Mouse (Mus musculus) right cerebral cortex, postnatal 10 days (tissue): ENCODE results near the gene Shank2.

ENCODE experiments used
- DNase-seq, 2 experiments: peaks; one replicate each; pipeline ENCODE4 v3.0.0; 2021; ENCODE audit warnings: low spot score in 2 of 2

Gene Shank2

DNA sequence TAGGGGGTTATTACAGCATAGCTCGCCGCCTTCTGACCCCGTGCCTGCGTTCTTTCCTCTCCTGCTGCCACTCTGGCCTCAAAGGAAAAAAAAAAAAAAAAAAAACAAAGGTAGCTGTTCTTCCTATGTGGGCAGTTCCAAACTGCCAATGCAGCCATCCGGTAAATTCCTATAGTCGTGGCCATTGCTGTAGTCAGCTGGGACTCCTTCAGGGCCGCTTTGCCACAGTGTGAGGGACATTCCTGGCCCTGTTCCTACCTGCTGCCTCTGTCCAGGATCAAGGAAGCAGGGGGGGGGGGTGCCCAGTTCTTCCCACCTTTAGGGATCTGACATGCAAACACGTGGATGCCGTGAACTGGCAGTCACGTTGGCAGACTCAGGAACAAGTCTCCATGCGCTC is 29.1 kb downstream of the Shank2 start:
- no peak for DNase-seq

DNA sequence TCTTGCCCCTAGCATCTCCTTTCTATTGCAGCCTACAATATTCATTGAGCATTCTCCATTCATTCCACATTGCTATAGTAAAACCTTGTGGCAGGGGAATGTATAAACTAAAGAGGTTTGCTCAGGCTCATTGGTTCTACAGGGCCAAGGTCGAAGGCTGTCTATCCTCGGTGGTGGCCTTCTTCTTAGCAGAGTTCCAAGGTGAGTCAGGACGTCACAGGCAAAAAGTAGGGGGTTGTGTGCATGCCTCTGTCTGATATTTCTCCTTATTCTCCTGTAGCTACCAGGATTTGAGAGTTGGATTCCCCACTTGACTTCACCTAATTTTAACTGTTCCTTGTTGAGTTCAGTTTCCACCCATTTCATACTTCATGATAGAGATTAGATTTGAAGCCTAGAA is 29.9 kb downstream of the Shank2 start:
- DNase-seq = no peak

DNA sequence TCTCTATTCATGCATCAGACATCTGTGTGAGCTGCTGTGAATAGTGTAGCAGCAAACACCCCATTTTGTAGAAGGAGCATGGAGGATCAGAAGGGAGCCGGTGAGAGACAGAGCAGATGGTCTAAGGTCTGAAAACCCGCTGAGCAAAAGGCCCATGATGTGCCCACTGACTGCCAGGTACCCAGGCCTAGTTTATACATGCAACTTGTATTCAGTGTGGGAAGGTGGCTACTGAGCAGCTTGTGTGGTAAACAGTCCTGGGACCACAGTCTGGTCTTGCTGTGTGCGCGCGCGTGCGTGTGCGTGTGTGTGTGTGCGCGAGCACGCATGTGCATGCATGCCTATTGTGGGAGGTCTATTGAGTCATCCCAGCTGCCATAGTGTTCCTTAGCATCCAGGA is 35.8 kb downstream of the Shank2 start:
- DNase-seq = no peak

DNA sequence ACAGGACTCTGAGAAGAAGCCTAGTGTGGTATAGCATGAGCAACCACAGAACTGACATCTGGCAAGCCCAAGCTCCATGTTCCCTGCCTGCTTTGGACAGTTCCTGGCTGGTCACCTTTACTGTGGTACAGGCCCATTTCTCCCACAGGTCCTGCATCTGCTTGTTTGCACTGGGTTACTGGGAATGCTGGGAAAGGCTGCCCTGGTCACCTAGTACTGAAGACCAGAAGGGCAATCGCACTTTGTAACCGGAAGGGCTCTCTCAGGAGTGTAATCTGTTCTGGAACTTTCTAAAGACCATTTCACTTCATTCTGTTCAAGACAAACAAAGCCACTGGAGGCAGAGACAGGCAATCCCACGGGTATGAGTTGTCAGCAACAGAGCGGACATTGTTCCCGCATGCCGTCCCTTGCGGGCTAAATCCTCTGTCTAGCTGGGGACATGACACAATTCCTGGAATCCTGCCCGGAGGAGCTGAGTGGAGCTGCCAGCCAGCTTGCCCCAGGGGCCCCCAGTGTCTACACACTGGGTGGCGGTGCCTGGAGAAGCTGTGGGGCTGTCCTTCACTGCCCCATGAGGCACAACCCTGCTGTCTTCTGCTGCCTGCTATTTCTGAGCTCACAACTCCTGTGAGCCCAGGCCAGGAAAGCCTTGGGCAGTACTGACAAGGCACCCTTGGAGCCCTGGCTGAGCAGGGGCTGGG is 36.4 kb downstream of the Shank2 start:
- DNase-seq = peak; percentile 70 to 78

DNA sequence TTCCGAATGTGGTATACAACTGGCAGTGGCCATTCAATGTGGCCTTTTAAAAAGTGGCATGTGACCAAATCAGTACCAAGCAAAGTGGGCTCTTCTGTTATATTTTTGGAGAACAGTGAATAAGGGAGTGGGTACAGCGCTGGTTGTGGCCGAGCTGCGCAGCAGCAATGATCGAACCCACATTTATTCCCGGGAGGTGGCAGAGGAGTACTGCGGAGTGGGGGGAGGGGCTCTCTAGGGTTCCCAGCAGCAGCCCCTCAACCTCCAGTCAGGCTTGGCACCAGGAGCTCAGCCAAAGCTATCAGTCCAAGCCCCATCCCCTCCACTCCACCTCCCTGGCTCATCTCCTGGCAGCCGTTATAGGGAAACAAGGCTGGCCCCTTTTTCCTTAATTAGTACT is 37.0 kb downstream of the Shank2 start:
- peak; percentile 37 to 39 for DNase-seq

DNA sequence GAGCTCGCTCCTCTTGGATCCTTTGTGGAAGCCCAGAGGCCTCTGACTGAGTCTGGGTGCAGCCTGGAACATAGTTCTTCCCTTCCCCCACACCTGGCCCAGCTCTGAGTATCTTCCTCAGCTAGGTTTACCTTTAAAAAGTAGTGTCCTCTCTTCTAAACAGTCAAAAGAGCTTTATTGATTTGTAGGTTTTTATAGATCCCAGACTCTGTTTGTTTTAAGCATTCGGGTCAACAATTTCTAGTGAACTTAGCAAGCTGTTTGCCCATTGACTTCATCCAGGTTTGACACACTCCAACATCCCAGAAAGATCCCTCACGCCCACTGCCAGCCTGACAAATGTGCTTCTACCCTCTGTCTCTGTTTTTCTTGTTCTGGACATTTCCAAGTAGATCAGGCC is 38.6 kb downstream of the Shank2 start:
- no peak for DNase-seq

DNA sequence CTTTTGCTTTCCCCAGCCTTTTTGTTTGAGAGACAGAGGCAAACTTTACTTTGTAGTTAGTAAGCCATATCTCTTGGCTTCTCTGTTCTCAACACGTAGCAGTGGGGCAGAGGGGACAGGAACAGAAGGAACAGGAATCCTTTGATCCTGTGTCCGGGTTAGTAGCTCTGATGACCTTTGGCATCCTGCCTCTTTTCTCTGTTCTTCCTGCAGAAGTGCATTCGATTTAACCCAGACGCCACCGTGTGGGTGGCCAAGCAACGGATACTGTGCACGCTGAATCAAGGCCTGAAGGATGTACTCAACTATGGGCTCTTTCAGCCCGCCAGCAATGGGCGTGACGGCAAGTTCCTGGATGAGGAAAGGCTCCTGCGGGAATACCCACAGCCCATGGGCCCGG is 50.3 kb downstream of the Shank2 start:
- no peak for DNase-seq

DNA sequence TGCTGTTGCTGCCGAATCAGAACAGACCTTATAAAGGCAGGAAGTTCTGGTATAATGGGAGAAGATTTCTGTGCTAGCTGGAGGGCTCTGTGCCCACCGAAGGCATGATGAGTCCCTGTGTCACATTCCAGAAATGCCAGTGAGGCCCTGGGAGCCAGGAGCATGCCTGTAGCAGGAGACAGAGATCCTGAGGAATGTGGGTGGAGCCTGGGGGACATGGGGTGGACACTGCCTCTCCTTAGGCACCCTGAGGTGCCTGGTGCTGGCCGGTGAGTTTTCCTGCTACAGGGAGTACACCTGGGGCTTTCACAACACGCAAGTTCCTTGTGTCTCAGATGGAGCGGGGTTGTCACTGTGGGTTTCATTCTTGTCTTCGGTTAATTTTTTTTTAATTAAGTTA is 53.5 kb downstream of the Shank2 start:
- DNase-seq = no peak

DNA sequence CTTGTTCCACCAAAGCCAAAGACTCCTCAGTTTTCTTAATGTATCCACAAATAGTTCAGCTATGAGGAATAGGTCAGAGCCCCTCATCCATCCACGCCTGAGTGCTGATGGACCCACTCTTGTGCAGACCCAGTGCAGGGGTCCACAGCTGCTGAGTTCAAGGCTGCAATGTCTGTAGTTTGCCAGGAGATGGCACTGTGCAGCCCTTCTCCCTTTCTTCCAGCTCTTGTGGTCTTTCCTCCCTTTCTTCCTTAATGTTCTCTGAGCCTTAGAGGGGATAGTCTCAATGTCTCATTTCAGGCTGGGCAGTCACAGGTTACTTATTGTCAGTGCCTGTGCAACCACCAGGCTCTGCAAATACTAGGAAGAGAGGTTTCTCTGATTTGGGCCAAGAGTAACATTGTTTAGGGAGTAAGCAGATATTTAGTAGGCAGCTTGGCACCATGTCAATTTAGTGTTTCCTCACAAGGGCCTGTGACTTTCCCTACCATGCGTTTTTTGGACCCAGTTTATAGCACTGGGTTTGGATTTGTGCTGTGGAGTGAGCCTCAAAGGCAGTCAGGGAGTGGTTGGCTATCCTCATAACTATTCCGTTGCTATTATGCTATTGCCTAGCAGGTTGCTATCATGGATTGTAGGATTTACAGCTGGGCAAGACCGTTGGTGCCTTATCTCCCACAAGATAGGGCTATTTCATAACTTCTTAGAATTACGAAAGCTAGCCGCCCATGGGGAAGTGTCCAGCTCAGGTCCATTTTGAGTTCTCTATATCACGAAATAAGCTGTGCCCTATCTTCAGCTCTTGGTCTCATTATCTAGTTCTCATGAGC is 54.2 kb downstream of the Shank2 start:
- DNase-seq = peak in 1 of 2 experiments; percentile 44

DNA sequence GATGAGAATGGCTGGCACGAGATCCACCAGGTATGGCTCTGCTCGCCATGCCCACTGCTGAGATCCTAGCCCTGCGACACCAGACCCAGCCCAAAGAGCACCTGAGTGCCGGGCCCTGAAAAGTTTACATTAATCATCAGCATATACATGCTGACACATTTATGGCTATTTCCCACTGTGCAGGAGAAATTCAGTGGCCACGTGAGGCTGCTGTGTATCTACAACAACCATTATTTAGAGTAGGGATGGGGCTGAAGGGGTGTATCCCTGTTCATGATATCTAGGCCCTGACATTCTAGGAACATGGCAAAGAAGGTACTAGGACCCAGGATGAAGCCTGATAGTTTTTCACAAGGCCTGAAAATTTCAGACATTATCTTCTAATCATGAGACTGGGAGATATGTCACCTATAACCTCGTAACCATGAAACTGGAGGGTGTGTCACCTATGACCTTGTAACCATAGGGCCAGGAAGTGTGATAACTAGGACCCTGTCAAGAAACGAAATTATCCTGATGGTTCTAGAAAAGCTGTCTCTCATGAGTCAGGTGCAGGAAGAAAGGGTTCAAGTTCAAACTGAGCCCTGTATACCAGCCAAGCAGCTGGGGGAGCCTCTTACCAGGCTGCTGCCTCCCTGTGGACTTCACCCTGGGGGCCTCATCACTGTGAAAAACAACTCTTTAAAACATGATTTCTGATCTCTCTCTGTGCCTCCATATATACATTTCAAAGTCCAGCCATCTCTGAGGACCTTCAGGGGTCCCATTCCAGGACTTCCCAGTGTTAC is 68.6 kb downstream of the Shank2 start:
- DNase-seq = no peak

DNA sequence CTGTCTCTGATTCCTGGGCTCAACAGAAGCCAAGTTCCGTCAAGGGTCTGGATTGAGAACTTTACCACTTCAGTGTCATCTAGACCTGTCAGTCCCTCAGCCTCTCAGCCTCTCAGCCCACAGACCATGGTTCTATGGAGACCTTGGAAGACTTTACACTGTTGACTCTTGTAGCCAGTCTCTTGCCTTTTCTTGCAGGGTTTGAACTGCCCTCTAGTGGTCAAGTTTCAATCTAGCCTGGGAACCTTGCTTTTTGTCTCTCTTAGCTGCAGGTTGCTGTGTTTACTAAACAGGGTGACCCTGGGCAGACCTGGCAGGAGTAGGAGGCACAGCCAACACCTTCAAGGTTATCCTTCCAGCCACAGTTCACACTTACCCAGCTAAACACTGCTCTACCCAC is 70.5 kb downstream of the Shank2 start:
- peak in 1 of 2 experiments; percentile 49 for DNase-seq

DNA sequence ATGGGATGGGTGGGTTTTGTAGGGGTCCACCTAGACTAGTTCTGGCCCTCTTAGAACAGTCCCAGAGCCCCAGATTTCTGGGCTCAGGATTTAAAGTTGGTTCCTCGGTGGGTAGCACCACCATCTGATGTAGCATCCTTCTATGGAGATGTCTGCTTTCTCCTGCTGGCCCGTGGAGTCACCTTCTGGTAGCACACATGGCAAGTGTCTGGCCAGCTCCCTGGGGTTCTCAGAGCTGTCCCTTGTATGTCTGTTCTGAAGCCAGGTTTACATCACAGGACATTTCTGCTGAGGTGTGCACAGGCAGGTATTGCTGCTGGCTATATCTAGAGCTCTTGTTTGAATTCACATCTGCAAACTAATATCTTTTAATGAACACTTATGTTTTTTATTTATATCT is 71.1 kb downstream of the Shank2 start:
- DNase-seq = no peak

DNA sequence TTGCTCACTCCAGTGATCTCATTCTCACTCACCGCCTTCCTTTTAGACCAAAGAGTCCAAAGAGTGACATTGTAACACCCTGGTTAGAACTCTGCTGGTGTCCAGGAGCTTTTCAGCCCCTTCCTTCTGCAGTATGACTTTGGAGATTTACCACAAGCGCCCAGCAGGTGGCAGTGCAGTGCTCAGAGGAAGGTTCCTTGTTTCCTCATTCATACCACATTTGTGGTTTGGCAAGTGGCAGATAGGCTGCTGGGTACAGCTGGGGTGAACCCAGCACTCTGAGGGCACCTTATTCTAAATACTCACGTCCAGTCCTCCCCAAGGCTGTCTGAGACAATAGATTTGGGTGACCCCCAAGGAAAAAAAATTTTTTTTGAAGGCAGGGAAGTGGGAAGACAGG is 73.0 kb downstream of the Shank2 start:
- DNase-seq = peak; percentile 73 to 88

DNA sequence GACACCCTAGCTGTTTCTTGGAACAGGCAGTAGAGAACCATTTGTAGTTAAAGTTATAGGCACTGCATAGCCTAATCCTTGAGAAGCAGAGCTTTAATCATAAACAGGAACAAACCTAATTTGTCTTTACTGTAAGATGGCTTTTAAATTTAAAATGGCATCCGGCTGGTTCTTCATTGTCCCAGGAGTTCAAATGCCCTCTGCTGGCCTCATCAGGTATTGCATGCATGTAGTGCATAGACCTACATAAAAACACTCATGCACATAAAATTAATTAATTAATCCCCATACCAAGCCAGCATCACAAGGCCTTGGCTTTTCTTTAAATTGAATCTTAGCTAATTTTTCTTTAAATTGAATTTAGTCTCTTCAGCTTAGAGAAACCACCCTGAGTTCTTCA is 76.9 kb downstream of the Shank2 start:
- DNase-seq = peak in 1 of 2 experiments; percentile 56

DNA sequence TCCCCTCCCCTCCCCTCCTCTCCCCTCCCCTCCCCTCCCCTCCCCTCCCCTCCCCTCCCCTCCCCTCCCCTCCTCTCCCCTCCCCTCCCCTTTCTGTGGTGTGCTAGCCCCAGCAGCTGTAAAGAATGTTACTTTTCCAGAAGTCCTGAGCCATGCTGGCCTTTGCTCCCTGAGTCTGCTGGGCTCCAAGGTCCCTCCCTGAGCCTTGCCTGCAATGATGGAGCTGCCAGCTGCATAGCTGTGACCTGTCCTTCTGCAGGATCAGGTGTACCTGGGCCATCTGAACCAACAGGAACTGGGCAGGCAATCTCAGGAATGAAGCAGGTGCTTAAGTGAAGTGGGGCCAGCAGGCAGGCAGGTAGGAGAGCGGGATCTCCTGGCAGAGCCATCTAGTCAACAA is 78.1 kb downstream of the Shank2 start:
- no peak for DNase-seq

DNA sequence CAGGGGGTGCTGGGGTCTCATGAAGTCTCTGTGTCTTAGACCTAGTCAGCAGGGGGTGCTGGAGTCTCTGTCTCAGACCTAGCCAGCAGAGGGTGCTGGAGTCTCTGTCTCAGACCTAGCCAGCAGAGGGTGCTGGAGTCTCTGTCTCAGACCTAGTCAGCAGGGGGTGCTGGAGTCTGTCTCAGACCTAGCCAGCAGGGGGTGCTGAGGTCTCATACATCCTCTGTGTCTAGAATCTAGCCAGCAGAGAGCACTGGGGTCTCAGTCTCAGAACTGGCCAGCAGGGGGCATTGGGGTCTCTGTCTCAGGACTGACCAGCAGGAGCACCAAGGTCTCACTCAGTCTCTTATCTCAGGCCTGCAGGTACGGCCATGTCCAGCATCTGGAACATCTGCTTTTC is 79.7 kb downstream of the Shank2 start:
- peak; percentile 82 to 84 for DNase-seq

DNA sequence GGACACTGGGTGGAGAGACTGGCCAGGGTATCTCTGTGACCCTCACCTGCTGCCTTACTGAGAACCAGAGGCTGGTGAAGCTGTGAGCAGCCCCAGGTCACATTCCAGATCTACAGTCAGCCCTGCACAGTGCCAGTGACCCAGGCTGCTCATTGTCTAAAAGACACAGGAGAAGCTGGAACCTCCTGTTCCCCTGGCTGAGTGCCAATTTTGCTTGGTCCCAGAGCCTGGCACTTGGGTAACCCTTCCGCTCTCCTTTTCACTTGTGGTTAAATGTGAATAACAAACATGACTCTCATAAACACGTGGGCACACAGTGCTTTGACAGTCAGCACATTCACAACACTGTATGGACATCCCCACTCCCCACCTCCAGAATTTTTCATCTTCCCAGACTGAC is 80.2 kb downstream of the Shank2 start:
- DNase-seq = peak in 1 of 2 experiments; percentile 45

DNA sequence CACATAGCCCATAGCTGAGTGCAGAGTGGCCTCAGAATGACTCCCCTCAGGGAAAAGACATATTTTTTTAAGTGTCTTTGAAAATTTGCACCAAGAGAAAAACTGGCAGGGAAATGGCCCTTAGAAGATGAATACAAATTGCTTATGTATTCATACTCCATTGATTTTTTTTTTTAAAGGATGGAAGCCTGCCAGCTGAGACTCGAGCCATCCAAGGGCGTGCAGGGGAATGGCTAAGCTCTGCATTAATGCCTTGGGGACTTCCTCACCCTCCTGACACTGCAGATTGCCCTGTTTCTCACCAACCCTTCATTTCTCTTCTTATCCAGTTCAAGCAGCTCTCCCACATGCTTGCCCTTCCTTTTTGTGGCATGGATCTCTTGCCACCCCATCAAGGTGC is 85.5 kb downstream of the Shank2 start:
- DNase-seq = no peak

DNA sequence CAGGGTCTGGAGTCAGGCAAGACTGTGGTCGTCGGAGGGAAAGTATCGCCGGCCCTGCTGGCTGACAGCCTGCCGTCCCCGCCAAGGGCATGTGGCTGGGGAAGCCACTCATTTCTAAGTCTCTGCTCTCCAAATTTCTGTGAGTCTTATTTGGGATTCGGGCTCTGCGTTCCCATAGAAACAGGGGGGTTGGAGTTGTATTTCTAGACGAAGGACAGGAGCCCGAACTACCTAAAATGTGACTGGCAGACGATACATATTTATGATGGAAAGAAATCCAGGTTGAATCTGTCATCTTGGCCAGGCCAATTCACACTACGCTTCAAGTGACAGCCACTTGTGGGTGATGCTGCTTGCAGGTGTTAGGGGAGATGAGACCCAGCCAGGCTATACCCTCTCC is 92.4 kb downstream of the Shank2 start:
- peak; percentile 59 to 82 for DNase-seq

DNA sequence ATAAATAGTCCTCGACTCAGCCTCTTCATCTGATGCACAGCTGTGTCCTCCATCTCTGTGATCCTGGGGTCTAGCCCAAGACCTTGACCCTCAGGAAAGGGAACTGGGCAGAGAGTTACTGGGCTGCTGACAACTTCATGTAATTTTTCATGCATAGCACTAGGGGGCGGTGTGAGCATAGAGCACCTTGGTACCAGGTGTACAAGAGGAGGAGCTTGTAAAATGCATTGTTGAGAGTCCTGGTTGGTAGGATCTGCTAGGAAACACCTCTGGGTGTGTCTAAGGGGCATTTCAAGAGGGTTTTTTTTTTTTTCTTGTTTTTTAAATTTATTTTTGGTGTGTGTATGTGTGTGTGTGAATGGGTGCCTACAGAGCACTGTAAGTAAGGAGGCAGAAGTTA is 95.6 kb downstream of the Shank2 start:
- peak in 1 of 2 experiments; percentile 46 for DNase-seq

DNA sequence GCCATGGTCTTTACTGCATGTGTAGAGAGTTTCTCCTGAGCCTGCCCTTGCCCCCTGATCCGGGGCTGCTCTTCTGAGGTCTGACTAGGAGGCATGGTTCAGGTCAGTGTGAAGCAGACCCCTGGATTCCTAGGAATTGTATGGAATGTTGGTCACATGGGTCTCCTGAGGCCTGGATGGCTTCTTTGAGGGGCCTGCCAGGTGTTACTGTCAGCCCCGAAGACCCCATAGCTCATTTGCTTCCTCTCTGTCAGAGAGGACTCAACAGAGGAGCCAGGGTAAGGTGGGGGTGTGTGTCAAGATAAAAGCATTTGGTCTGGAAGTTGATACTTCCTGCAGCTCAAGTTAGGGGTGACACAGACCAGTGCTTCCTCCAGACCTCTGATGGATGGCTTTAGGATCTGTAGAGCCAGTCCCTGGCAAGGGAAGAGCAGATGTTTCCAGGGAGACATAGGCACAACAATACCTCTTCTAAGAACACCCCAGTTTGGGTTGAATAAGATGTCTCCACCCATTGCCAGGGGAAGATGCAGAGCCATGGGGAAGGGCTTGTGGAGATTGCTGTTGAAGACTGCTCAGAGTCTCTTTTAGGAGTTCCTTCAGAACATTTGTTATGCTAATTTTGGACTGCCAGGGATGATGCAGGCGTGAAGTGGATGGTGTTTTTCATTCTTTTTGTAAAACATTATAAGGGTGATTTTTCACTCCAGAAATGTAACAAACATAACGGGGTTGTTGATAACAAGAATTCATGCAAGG is 100.7 kb downstream of the Shank2 start:
- DNase-seq = peak in 1 of 2 experiments; percentile 57

DNA sequence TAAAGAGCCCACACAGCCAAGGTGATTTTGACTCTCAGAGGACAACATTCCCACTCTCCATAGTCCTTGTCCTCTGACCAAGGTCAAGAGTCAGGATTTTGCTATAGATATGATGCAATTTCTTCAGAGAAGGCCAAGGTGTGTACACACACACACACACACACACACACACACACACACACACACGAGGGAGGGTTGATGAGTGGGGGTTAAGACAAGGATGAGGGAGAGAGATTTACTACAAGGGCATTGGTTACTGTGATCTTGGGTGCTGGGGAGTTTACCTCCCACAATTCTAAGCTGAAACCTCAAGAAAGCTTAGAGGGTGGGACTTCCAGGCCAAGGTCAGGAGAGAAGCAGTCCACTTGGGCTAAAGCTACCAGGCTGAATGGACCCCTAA is 104.2 kb downstream of the Shank2 start:
- no peak for DNase-seq
